ENCODE assay signal across 14 mouse cellular contexts in the genomic region with DNA sequence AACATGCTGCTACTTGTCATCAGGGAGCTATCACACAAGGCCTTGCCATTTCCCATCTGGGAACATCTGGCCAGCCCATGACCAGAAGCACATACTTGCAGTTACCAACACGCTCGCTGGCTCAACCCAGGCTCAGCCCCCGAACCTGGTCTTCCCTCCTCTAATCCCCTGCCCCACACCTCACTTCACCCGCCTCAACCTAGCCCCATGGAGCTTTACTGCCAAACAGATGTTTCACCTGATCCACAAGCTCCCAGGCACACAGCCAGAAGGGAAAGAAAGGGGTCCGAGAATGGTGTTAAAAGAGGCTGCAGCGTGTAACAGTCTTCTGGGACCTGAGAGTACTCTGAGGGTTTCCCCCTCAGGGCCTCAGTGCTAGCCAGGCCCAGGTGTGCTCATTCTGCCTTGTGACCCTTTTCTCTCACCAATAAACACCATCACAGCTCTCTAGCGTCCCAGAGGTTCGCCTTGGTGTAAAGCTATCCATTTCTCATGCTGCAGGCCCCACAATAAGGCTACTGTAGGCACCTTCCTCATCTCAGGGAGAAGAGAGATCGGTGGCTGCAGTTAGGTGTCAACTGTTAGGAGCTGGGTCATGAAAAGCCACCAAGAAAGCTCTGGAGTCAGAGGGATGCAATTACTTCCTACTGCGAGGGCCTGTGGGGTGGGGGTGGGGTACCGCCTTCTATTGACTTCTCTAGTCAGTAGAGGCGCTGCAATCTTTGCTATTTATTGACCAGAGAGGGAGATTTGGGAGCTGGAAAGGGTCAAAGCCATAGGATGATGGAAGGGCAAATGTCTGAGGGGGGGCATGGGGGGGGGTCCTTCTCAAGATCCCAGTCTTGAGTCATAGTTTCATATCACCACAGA.
DNase-seq lines count a peak whose midpoint lies in the region; ATAC-seq and TF ChIP-seq lines count a peak whose summit lies in the region.
"Had no signal": no experiment of that assay in that cellular context is flagged by ENCODE, and none has a peak within 500 bp of the region (broad histone marks: within the 10 kb centered on the region; RNA-seq: fewer than 3 reads in every experiment).

No protein-coding gene starts in this region.

- H3K4me1 ChIP-seq in hindbrain, embryonic 10.5 days (replicated peaks) = peaks cover 75% of the 10 kb centered on the region
- H3K4me1 ChIP-seq in hindbrain, postnatal 0 days (ENCODE audit: insufficient read depth, low read length) = peaks cover 26% of the 10 kb centered on the region
- peaks cover 36% of the 10 kb centered on the region for H3K4me1 ChIP-seq in embryonic facial prominence, embryonic 12.5 days
- peaks cover 53% of the 10 kb centered on the region for H3K4me1 ChIP-seq in limb, embryonic 10.5 days
- H3K4me1 ChIP-seq in thymus, adult 2 months (replicated peaks; ENCODE audit: control insufficient read depth, insufficient read depth, low read length) = no peaks in the 10 kb centered on the region

- no peak for TF ChIP-seq POLR2A in thymus, adult 2 months (IDR thresholded peaks at IDR 0.05; ENCODE audit: control insufficient read depth, extremely low read depth, insufficient read depth, low read length, poor library complexity)

- H3K4me3 ChIP-seq in hindbrain, embryonic 10.5 days = no peak overlapping the region
- no peak overlapping the region for H3K4me3 ChIP-seq in hindbrain, postnatal 0 days (ENCODE audit: low read length)
- no peak overlapping the region for H3K4me3 ChIP-seq in embryonic facial prominence, embryonic 12.5 days
- no peak overlapping the region for H3K4me3 ChIP-seq in limb, embryonic 10.5 days
- H3K4me3 ChIP-seq in thymus, adult 2 months (ENCODE audit: control insufficient read depth, insufficient read depth, low read length) = no peak overlapping the region
- H3K4me3 ChIP-seq: erythroblast, embryonic 14.5 days; myocyte; stomach, embryonic 15.5 days had no signal

- H3K9ac ChIP-seq in hindbrain, postnatal 0 days (replicated peaks; ENCODE audit: low read length) = no peak overlapping the region
- no peak overlapping the region for H3K9ac ChIP-seq in embryonic facial prominence, embryonic 12.5 days
- H3K9ac ChIP-seq: stomach, embryonic 15.5 days had no signal

- no peak for TF ChIP-seq CTCF in hindbrain, postnatal 0 days (IDR thresholded peaks at IDR 0.05; ENCODE audit: low read depth)
- TF ChIP-seq CTCF in thymus, adult 2 months (IDR thresholded peaks at IDR 0.05; ENCODE audit: borderline replicate concordance, control insufficient read depth, extremely low read depth, insufficient read depth, low read length, poor library complexity) = no peak

- no peaks in the 10 kb centered on the region for H3K27me3 ChIP-seq in hindbrain, embryonic 10.5 days (ENCODE audit: insufficient read depth, poor library complexity, severe bottlenecking)
- no peaks in the 10 kb centered on the region for H3K27me3 ChIP-seq in hindbrain, postnatal 0 days (ENCODE audit: insufficient read depth, low read length)
- H3K27me3 ChIP-seq in embryonic facial prominence, embryonic 12.5 days = no peaks in the 10 kb centered on the region
- H3K27me3 ChIP-seq in limb, embryonic 10.5 days (ENCODE audit: low read depth, poor library complexity, severe bottlenecking) = no peaks in the 10 kb centered on the region; the same call in 1 of the 2 replicates
- no peaks in the 10 kb centered on the region for H3K27me3 ChIP-seq in thymus, adult 2 months (ENCODE audit: control insufficient read depth, insufficient read depth, low read length)
- H3K27me3 ChIP-seq: stomach, embryonic 15.5 days had no signal

- 69% methylated on average over 12 of the region's 12 CpGs for WGBS in hindbrain, embryonic 10.5 days
- 68% methylated on average over 12 of the region's 12 CpGs for WGBS in hindbrain, postnatal 0 days
- WGBS in embryonic facial prominence, embryonic 12.5 days = 46% methylated on average over 12 of the region's 12 CpGs
- 47% methylated on average over 12 of the region's 12 CpGs for WGBS in limb, embryonic 10.5 days
- WGBS in thymus, adult 2 months = 95% methylated on average over 12 of the region's 12 CpGs

- no peak for ATAC-seq in hindbrain, postnatal 0 days
- 0 out of 2 replicates have a peak, but pooled peaks have one; percentile 60 for ATAC-seq in embryonic facial prominence, embryonic 12.5 days (ENCODE audit: insufficient number of reproducible peaks, insufficient read depth, low FRiP score, low TSS enrichment)

- DNase-seq in hindbrain, embryonic 10.5 days (ENCODE audit: low spot score) = no peak
- no peak for DNase-seq in hindbrain, postnatal 0 days (ENCODE audit: low spot score)
- DNase-seq in ES-CJ7 (ENCODE audit: low read depth, low spot score) = peak; percentile 25
- DNase-seq in limb, embryonic 10.5 days (ENCODE audit: low spot score) = peak; percentile 57
- no peak for DNase-seq in cerebellum, adult 9-10 months
- no peak for DNase-seq in thymus, adult 2 months
- DNase-seq: adrenal gland, postnatal 10 days; kidney, adult 2 months; lung, postnatal 4 days; thymus, postnatal 36 days had no signal

- no peaks in the 10 kb centered on the region for H3K9me3 ChIP-seq in hindbrain, embryonic 10.5 days
- H3K9me3 ChIP-seq in hindbrain, postnatal 0 days (ENCODE audit: low read length) = no peaks in the 10 kb centered on the region
- H3K9me3 ChIP-seq in embryonic facial prominence, embryonic 12.5 days = no peaks in the 10 kb centered on the region
- H3K9me3 ChIP-seq in limb, embryonic 10.5 days (replicated peaks) = no peaks in the 10 kb centered on the region
- H3K9me3 ChIP-seq: stomach, embryonic 15.5 days had no signal

- H3K27ac ChIP-seq in hindbrain, embryonic 10.5 days = peak overlapping the region; percentile 60
- no peak overlapping the region for H3K27ac ChIP-seq in hindbrain, postnatal 0 days
- H3K27ac ChIP-seq in embryonic facial prominence, embryonic 12.5 days = no peak overlapping the region
- H3K27ac ChIP-seq in limb, embryonic 10.5 days = peak overlapping the region; percentile 47; the same call in 1 of the 2 replicates
- no peak overlapping the region for H3K27ac ChIP-seq in thymus, adult 2 months (ENCODE audit: control insufficient read depth, insufficient read depth, low read length)
- H3K27ac ChIP-seq: stomach, embryonic 15.5 days had no signal

- H3K36me3 ChIP-seq in hindbrain, embryonic 10.5 days = peaks cover 58% of the 10 kb centered on the region
- no peaks in the 10 kb centered on the region for H3K36me3 ChIP-seq in hindbrain, postnatal 0 days (ENCODE audit: insufficient read depth, low read length)
- no peaks in the 10 kb centered on the region for H3K36me3 ChIP-seq in embryonic facial prominence, embryonic 12.5 days
- peaks cover 28% of the 10 kb centered on the region for H3K36me3 ChIP-seq in limb, embryonic 10.5 days
- no peaks in the 10 kb centered on the region for H3K36me3 ChIP-seq in thymus, adult 2 months (ENCODE audit: control insufficient read depth, insufficient read depth, low read length)
- H3K36me3 ChIP-seq: stomach, embryonic 15.5 days had no signal

- no peak overlapping the region for H3K4me2 ChIP-seq in hindbrain, postnatal 0 days (ENCODE audit: low read depth, low read length)
- no peak overlapping the region for H3K4me2 ChIP-seq in embryonic facial prominence, embryonic 12.5 days (replicated peaks)
- H3K4me2 ChIP-seq: stomach, embryonic 15.5 days had no signal

Comparison
In these comparisons a context has a peak if more than half of its experiments do, and no peak if none do; other contexts are left out.
1. H3K27ac ChIP-seq: peak in hindbrain, embryonic 10.5 days (single experiment) and limb, embryonic 10.5 days (single experiment); none in hindbrain, postnatal 0 days (single experiment), embryonic facial prominence, embryonic 12.5 days (single experiment) and thymus, adult 2 months (single experiment).
2. DNase-seq: peak in ES-CJ7 (single experiment) and limb, embryonic 10.5 days (single experiment); none in hindbrain, embryonic 10.5 days (single experiment), hindbrain, postnatal 0 days (single experiment), cerebellum, adult 9-10 months (single experiment) and thymus, adult 2 months (single experiment).